Mouse (Mus musculus) spleen, postnatal 14 days (tissue): ENCODE results near the gene Zmym2.
"Not testable (repeated sequence)": the region's sequence is repeated elsewhere in the genome, so short reads cannot be mapped to it uniquely, and the experiment has no call there.

Experiments used
- DNase-seq, 2 experiments: peaks; one replicate each; pipeline ENCODE4 v3.0.0; 2021 to 2022; ENCODE audit warnings: low spot score in 2 of 2

Gene Zmym2

DNA sequence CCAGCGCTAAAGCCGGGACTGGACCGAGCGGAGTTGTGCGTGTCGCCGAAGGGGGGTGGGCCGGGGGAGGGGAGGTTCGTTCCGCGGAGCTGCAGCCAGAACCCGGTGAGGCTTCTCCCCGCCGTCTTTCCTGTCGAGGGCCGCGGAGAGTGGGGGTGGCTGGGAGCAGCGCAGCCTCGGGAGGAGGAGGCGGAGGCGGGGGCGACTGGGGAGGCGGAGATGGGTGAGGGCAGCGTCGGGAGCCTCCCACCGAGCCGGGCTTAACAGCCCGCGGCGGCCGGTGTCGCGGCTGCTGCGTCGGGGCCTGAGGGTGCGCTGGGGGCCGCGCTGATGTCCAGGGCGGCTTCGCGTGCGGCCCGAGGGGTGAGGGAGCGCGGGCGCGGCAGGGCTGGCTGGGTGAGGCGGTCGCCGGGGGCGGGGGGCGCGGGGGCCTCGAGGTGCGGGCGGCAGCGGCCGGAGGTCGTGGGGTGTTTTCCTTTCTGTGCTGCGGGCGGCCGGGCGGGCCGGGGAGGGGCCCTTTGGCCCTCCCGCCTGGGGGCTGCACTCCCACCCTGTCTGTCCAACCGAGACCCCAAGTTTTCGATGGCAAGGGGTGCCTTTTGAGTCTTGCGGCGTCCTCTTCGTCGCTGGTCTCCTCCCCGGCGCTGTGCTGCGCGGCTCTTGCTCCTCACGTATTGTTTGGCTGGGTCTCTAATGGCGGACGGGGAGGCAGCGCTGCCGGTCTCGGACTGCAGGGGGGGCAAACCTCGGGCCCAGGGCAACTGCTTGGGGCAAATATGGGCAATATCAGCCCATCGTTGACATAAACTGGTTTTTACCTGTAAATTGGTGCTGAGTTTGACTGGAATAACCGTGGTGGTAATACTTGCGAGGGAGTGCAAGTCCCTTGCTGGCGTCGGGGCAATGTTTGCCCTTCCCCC is at the start of gene Zmym2:
TSS of gene Zmym2 (plus strand) at position 60 of the 920 bp plus-strand sequence.
- DNase-seq: peak; percentile 63 to 74

DNA sequence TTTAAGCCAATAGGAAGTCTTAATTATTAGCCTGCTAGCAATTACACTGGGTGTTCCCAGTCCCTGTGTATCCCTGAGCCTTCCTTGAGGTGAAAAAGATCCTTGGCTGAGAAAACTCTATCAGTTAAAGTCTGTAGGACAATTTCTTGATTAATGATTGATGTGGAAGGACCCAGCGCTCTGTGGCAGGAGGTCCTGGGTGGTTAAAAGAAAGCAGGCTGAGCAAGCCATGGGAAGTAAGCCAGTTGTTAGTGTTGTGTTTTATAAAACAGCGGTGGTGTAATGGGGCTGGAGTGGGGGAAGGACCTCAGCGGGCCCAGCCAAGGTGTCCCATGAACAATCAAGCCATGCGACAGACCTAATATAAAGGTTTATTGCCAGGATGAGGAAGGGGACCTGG is 42.4 kb upstream of the Zmym2 start:
- no peak for DNase-seq

- no peak for DNase-seq
These were observed 41.9 kb upstream of the Zmym2 start for GRCm38 (mm10) chr14:56844507-56844906.

DNA sequence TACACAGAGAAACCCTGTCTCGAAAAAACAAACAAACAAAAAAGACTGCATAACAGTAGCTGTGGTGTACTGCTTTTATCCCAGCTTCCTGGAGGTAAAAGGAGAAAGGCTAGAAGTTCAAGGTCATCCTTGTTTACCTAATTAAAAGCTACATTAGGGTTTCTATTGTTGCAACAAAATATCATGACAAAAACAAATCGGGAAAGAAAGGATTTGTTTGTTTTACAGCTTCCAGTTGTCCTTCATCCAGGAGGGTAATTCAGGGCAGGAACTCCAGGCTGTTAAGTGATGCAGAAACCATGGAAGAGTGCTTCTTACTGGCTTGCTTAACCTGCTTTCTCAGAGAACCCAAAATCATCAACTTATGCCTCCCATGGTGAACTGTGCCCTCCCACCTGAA is 38.1 kb upstream of the Zmym2 start:
- no peak for DNase-seq

DNA sequence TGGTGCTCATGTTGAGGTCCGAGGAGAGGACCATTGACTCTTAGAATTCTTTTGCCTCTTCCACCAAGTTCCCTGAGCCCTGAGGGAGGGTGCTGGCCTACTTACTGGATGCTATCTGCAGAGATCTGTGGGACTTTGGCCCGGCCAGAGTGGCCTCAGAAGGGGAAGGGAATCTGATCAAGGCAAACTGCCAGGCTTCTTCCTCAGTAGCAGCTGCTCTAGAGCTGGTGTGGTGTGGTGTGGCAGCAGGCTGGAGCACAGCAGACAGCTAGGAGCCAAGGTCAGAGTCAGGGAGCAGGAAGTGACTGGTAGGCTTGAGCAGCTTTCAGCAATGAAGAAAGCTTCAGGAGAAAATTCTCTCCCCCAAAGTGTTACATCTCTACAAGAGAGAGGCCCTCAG is 36.8 kb upstream of the Zmym2 start:
- DNase-seq: no peak

DNA sequence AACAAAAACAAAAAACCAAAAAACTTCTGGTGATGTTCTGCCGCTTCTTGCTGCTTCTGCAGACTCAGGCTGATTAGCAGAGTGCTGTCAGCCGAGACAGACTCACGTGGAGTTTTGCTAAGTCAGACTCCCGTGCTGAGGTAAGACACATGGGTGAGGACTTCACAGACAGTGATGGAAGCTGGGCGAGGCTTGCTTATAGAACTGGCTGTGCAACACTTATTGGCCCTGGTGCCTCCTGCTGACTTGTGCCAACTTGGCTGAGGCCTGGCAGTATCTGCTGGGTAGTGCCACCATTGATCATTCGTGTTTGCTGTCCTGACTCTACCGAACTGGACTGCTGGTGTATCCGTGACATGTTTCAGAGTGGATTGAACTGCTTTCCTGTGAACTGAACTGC is 22.4 kb upstream of the Zmym2 start:
- no peak for DNase-seq

- no peak for DNase-seq
These were observed 21.8 kb upstream of the Zmym2 start for GRCm38 (mm10) chr14:56864641-56865040.

GRCm38 (mm10) chr14:56865112-56865511 is 21.3 kb upstream of the Zmym2 start:
- DNase-seq: not testable (repeated sequence)

- DNase-seq: no peak
These were observed 12.9 kb upstream of the Zmym2 start for GRCm38 (mm10) chr14:56873525-56873924.

GRCm38 (mm10) chr14:56875586-56876159 is 10.8 kb upstream of the Zmym2 start:
- no peak for DNase-seq

- no peak for DNase-seq
These were observed 5.2 kb upstream of the Zmym2 start for GRCm38 (mm10) chr14:56881271-56881670.

GRCm38 (mm10) chr14:56883431-56883830 is 3.0 kb upstream of the Zmym2 start:
- DNase-seq: no peak

DNA sequence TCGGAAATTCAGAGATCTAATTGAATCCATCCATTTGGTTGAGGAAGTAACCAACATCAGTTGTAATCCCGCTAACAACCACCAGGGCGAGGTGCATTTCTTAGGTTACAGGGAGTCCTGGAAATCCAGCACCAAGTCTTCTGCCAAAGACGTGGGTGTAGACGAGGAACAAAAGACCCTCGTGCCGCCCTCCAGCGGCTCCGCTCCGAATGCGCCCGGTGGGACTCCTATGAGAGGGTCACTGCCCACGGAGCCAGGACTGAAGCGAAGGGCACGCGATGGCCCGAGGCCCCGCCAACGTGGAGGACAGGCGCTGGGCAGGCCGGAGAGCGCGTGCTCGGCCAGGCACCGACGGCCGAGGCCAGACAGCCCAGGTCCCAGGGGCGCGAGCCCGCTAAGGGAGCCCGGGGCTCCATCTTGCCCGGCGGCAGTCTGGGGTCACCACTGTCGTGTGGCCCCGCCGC is 1.1 kb upstream of the Zmym2 start:
- peak; percentile 66 to 80 for DNase-seq

GRCm38 (mm10) chr14:56885986-56886593 is 363 bp upstream of the Zmym2 start:
- DNase-seq: peak; percentile 63 to 68

DNA sequence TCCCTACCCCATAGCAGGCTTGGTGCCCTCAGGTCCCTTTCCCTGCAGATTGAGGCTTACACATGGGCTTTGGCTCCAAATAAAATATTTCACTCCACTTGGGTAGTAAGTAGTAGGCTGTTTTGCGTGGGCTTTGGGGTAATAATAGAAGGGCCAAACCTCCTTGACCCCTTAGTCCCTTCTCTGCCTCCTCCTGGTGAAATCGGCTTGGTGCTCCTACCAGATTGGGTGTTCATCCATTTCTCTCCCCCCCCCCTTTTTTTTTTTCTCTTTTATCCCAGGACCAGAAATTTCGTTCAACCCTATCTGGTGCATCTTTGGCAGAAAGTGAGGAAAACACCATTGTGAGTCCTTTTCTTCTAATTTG is 1.0 kb downstream of the Zmym2 start:
- no peak for DNase-seq

GRCm38 (mm10) chr14:56887887-56888286 is 1.4 kb downstream of the Zmym2 start:
- peak; percentile 34 to 60 for DNase-seq

DNA sequence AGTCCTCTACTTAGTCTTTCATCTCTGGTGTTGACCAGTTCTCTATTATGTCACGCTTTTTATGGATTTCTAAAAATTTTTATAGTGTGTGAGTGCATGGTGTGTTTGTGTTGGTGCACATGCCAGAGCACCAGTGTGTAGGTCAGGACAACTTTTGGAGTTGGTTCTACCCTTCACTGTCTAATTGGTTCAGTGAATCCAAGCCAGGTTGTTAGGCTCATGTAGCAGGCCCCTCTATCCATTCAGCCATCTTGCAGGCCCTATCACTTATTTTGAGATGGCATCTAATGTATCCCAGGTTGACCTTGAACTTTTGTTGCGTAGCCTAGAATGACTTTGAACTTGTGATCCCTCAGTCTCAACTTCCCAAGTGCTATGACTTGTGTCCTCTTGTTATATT is 2.0 kb downstream of the Zmym2 start:
- no peak for DNase-seq

DNA sequence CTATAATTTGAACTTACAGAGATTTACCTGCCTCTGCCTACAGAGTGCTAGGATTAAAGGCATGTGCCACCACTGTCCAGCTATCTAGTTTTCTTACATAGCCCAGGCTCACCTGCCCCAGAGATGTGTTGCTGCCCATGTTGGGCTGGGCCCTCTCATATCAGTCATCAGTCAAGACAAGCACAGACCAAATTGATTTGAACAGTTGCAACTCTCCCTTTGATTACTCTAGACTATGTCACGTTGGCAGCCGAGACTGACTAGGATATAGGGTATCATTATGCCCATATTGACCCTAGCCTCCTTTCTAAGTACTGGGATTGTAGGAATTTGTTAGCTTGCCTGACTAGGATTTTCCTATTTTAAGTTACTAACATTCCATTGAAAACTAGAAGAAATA is 8.0 kb downstream of the Zmym2 start:
- DNase-seq: no peak

DNA sequence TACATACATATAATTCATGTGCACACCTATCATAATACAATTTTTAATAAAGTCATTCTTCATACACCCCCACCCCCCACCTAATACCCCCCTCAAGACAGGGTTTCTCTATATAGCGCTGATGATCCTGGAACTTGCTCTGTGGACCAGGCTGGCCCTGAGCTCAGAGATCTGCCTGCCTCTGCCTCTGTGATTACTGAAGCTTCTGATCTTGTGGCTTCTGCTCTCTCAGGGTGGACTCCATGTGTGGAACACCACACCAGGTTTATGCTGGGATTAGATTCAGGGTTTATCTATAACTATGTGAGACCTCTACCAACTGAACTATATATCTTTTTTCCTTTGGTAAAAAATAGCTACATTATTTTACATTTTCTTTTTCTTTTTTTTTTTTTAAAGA is 10.1 kb downstream of the Zmym2 start:
- DNase-seq: no peak

DNA sequence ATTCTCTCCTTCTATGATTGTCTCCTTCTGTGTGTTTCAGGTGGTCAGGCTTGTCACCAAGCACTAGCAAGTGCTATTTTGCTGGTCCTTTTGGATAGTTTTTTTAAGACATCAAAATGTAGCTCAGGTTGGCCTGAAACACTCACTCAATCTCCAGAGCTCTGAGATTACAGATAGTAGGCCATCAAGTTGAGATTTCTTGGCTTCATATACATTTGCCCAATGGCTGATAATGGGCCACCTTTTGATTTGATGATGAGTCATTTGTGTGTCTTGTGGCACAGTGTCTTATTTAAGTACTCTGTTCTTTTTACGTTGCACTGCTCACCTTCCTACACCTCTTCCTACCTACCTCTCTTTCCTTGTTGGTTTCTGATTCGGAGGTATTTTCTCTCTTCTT is 11.0 kb downstream of the Zmym2 start:
- DNase-seq: no peak

GRCm38 (mm10) chr14:56899656-56900055 is 13.2 kb downstream of the Zmym2 start:
- no peak for DNase-seq

- no peak for DNase-seq
These were observed 16.6 kb downstream of the Zmym2 start for GRCm38 (mm10) chr14:56903039-56903438.

GRCm38 (mm10) chr14:56905696-56906095 is 19.2 kb downstream of the Zmym2 start:
- DNase-seq: no peak
